Mouse (Mus musculus): ENCODE data around the gene Aspa. TPM values are rescaled to one million over a fixed set of nuclear protein-coding genes. Genes with fewer than 3 reads are reported as not detected.
"Not testable (repeated sequence)": the region's sequence is repeated elsewhere in the genome, so short reads cannot be mapped to it uniquely, and the experiment has no call there.

Gene Aspa
- 0.84 and 2.4 TPM in 2 replicates for polyA plus RNA-seq (2015; fragmentation: Nextera tagmentation; extraction: Ambion mirVana)

- H3K9me3 ChIP-seq = no peaks in the 10 kb centered on the region
- no peak within 1 kb of the TSS for H3K27ac ChIP-seq
- no peak for ATAC-seq (ENCODE audit: low FRiP score)
- no peak within 1 kb of the TSS for H3K4me2 ChIP-seq
- H3K27me3 ChIP-seq = no peaks in the 10 kb centered on the region
- no peaks in the 10 kb centered on the region for H3K36me3 ChIP-seq
- 85% methylated on average over 27 of the region's 27 CpGs for WGBS
- no peaks in the 10 kb centered on the region for H3K4me1 ChIP-seq (replicated peaks)
- no peak within 1 kb of the TSS for H3K4me3 ChIP-seq
- no peak within 1 kb of the TSS for H3K9ac ChIP-seq
Observed at GRCm38 (mm10) chr11:73329442-73329841, at the start of gene Aspa, which contains the start of the genes Gm49340 and Spata22. Gene Aspa (minus strand): TSS chr11:73329596. Gene Gm49340 (plus strand): TSS chr11:73329741. Gene Spata22 (plus strand): TSS chr11:73329741.

DNA sequence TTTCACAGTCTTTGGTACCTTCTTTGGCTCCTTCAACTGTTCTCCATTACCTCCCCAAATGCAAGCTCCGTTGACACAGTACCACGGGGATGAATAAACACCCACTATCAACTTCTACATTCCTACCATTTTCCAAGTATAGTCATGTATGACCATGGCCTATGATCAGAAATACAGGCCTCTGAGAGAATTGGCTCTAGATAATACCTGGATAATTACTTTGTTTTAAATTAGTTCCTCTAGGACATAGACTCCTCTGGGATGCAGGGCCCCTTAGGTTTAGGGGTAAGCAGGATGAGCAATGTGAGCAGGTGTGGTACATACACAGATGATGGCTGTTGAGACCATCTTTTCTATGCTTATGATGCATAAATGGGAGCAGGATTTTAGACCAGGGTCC lies 41.5 kb upstream of the Aspa start, which contains the start of gene Olfr376:
TSS of gene Olfr376 (plus strand) at position 301 of the 400 bp plus-strand sequence.
- no peak for ATAC-seq (ENCODE audit: low FRiP score)
- no peak within 1 kb of the TSS for H3K9ac ChIP-seq
- H3K4me2 ChIP-seq = no peak within 1 kb of the TSS
- no peaks in the 10 kb centered on the region for H3K36me3 ChIP-seq
- no peak within 1 kb of the TSS for H3K4me3 ChIP-seq
- no peaks in the 10 kb centered on the region for H3K27me3 ChIP-seq
- H3K9me3 ChIP-seq = 0 out of 2 replicates have a peak, but pooled peaks cover 2% of the 10 kb centered on the region
- no peak within 1 kb of the TSS for H3K27ac ChIP-seq
- WGBS = 93% methylated on average over 2 of the region's 2 CpGs
- no peaks in the 10 kb centered on the region for H3K4me1 ChIP-seq (replicated peaks)

- Histone ChIP-seq H3K4me2 (no peak within 1 kb of the TSS), H3K36me3 (no peaks in the 10 kb centered on the region), H3K9ac (no peak within 1 kb of the TSS), H3K27ac (no peak within 1 kb of the TSS), H3K4me1 (replicated peaks) (no peaks in the 10 kb centered on the region), H3K4me3 (no peak within 1 kb of the TSS), H3K9me3 (no peaks in the 10 kb centered on the region), H3K27me3 (no peaks in the 10 kb centered on the region)
- WGBS = 49% methylated on average over 3 of the region's 3 CpGs
- ATAC-seq (ENCODE audit: low FRiP score) = no peak
Observed at GRCm38 (mm10) chr11:73350483-73350882, 21.1 kb upstream of the Aspa start, which contains the start of gene Olfr20. Gene Olfr20 (plus strand): TSS chr11:73350783.

- Histone ChIP-seq H3K27ac (no peak overlapping the region), H3K9ac (no peak overlapping the region), H3K27me3 (no peaks in the 10 kb centered on the region), H3K4me2 (no peak overlapping the region), H3K9me3 (no peaks in the 10 kb centered on the region), H3K36me3 (no peaks in the 10 kb centered on the region), H3K4me1 (replicated peaks) (no peaks in the 10 kb centered on the region), H3K4me3 (no peak overlapping the region)
- WGBS = 73% methylated on average over 4 of the region's 4 CpGs
- no peak for ATAC-seq (ENCODE audit: low FRiP score)
Observed at GRCm38 (mm10) chr11:73336919-73337318, 7.5 kb upstream of the Aspa start.

DNA sequence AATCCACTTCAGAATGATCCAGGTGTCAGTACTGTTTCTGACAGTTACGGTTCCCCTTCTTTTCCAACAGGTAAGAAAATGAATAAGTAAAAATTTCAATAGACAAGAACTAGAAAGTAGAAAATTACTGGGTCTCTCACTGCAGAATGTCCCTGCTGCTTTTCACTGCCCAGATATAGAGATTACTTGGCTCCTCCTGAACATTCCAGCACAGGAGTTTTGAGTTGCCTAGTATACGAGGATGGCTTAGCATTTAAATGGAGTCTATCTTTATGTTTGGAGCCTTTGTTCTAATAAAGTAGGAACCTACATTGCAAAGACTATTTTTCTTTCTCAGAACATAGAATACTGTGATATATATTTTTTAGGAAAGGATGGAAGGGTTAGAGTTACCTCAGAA lies 4.0 kb upstream of the Aspa start:
- Histone ChIP-seq H3K9me3 (no peaks in the 10 kb centered on the region), H3K4me2 (no peak overlapping the region), H3K36me3 (no peaks in the 10 kb centered on the region), H3K27ac (no peak overlapping the region), H3K4me3 (no peak overlapping the region), H3K9ac (no peak overlapping the region), H3K27me3 (no peaks in the 10 kb centered on the region), H3K4me1 (replicated peaks) (no peaks in the 10 kb centered on the region)
- ATAC-seq (ENCODE audit: low FRiP score) = no peak
- 68% methylated on average over 2 of the region's 2 CpGs for WGBS

GRCm38 (mm10) chr11:73327361-73327760 lies 2.0 kb downstream of the Aspa start:
- no peak overlapping the region for H3K4me2 ChIP-seq

GRCm38 (mm10) chr11:73326485-73326886 lies 2.9 kb downstream of the Aspa start:
- Histone ChIP-seq H3K9me3 (no peaks in the 10 kb centered on the region), H3K9ac (no peak overlapping the region), H3K4me1 (replicated peaks) (no peaks in the 10 kb centered on the region), H3K36me3 (no peaks in the 10 kb centered on the region), H3K4me2 (no peak overlapping the region), H3K27me3 (no peaks in the 10 kb centered on the region), H3K4me3 (no peak overlapping the region), H3K27ac (no peak overlapping the region; the same call in 1 of the 2 replicates)
- WGBS = 60% methylated on average over 12 of the region's 12 CpGs
- ATAC-seq (ENCODE audit: low FRiP score) = no peak

More at GRCm38 (mm10) chr11:73327361-73327760, 2.0 kb downstream of the Aspa start:
- 74% methylated on average over 4 of the region's 4 CpGs for WGBS
- ATAC-seq (ENCODE audit: low FRiP score) = 0 out of 2 replicates have a peak, but pooled peaks have one; percentile 5
- H3K4me3 ChIP-seq = no peak overlapping the region
- H3K36me3 ChIP-seq = no peaks in the 10 kb centered on the region
- H3K4me1 ChIP-seq (replicated peaks) = no peaks in the 10 kb centered on the region
- no peaks in the 10 kb centered on the region for H3K9me3 ChIP-seq
- H3K27me3 ChIP-seq = no peaks in the 10 kb centered on the region
- H3K9ac ChIP-seq = no peak overlapping the region
- H3K27ac ChIP-seq = no peak overlapping the region

DNA sequence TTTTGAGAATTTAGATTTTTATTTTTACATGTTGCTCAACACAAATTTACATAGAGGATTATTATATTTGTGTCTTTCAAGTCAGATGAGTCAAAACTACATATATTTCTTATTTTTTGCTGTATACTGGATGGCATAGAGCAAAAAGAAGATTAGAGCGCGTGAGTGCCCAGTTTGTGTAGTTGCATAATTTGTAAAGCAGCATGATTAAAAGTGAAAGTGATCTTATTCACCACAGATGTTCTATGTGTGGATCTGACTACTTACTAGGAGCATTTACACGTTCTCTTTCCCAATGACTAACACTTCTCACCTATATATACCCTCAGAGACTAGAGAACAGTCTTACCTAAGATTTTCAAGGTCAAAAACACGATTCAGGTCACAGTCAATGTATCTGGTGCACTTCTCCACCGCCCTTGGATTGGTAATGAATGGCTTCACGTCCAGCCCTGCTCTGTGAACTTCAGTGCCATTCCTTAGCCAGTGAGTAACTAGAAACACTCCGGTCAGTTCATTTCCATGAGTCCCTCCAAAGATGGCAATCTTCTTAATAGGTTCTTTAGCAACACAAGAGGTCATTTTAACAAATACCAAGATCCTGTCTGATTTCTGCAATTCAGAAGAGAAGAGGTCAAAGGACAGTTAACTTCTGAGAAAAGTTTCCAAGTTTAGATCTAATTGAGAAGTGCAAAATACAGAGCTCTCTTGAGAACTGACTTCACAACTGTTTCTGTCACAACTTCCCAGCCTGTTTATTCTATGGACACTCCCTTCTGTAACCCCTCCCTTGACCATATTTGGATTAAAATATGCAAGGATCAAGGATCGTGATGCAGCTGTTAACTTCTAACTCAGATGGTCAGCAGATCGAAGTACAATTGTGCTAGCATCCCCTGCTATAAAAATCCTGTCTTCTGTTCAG lies 5.2 kb downstream of the Aspa start:
- no peaks in the 10 kb centered on the region for H3K27me3 ChIP-seq
- H3K4me3 ChIP-seq = no peak overlapping the region
- no peaks in the 10 kb centered on the region for H3K36me3 ChIP-seq
- H3K27ac ChIP-seq = no peak overlapping the region
- 78% methylated on average over 9 of the region's 9 CpGs for WGBS
- no peak overlapping the region for H3K9ac ChIP-seq
- no peak for ATAC-seq (ENCODE audit: low FRiP score)
- no peak overlapping the region for H3K4me2 ChIP-seq
- no peaks in the 10 kb centered on the region for H3K9me3 ChIP-seq
- no peaks in the 10 kb centered on the region for H3K4me1 ChIP-seq (replicated peaks)

GRCm38 (mm10) chr11:73321064-73321463 lies 8.3 kb downstream of the Aspa start:
- H3K27ac ChIP-seq; H3K9me3 ChIP-seq; H3K4me1 ChIP-seq (replicated peaks); ATAC-seq (ENCODE audit: low FRiP score); H3K4me2 ChIP-seq; H3K9ac ChIP-seq; H3K27me3 ChIP-seq; H3K4me3 ChIP-seq; H3K36me3 ChIP-seq: not testable (repeated sequence)
- WGBS = 92% methylated on average over 13 of the region's 13 CpGs

DNA sequence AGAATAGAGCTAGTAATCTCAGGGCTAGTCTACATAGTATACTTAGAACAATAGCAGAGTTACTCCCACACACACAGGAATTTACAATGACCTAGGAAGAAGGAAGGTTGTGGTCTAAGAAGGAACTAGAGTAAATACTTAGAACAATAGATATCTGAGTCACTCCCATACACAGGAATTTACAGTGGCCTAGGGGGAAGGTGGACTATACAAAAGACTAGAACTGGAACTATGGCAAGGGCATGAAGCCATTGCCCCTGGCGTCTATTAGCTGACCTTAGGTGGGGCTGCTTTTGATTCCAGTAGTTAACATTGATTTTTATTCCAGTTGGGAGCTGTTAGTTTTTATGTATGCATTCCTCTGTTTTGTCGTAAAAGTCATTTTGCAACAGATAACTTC lies 10.8 kb downstream of the Aspa start:
- WGBS = 85% methylated on average over 2 of the region's 2 CpGs
- not testable (repeated sequence) for H3K9me3 ChIP-seq; H3K4me3 ChIP-seq; H3K4me1 ChIP-seq (replicated peaks); H3K36me3 ChIP-seq; ATAC-seq (ENCODE audit: low FRiP score); H3K9ac ChIP-seq; H3K4me2 ChIP-seq; H3K27me3 ChIP-seq; H3K27ac ChIP-seq

DNA sequence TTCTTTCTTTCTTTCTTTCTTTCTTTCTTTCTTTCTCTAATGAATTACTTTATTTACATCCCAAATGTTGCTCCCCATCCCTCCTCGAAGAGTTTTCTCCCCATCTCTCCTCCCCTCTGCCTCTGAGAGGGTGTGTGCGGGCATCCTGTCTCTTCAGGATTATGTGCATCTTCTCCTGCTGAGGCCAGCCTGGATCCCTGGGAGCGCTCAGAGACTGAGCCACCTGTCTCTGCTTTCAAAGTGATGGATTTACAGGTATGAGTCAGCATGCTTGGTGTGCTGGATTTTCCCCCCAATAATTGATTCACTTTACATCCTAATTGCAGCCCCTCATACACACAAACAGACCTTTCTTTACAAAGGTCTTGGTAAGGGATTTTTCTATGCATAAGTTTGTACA lies 13.4 kb downstream of the Aspa start:
- H3K27me3 ChIP-seq = no peaks in the 10 kb centered on the region
- H3K4me1 ChIP-seq (replicated peaks) = no peaks in the 10 kb centered on the region
- H3K9ac ChIP-seq = no peak overlapping the region
- no peak overlapping the region for H3K4me2 ChIP-seq
- no peak for ATAC-seq (ENCODE audit: low FRiP score)
- WGBS = 50% methylated on average over 3 of the region's 3 CpGs
- H3K36me3 ChIP-seq = no peaks in the 10 kb centered on the region
- H3K9me3 ChIP-seq = no peaks in the 10 kb centered on the region
- no peak overlapping the region for H3K27ac ChIP-seq
- H3K4me3 ChIP-seq = no peak overlapping the region

GRCm38 (mm10) chr11:73303123-73303522 lies 26.3 kb downstream of the Aspa start:
- Histone ChIP-seq H3K27ac (no peak overlapping the region), H3K9me3 (no peaks in the 10 kb centered on the region), H3K9ac (no peak overlapping the region), H3K4me3 (no peak overlapping the region), H3K4me2 (no peak overlapping the region), H3K36me3 (no peaks in the 10 kb centered on the region), H3K27me3 (no peaks in the 10 kb centered on the region), H3K4me1 (replicated peaks) (no peaks in the 10 kb centered on the region)
- no peak for ATAC-seq (ENCODE audit: low FRiP score)
- WGBS = 25% methylated on average over 2 of the region's 2 CpGs

- WGBS = 96% methylated on average over 1 of the region's 1 CpGs
- Histone ChIP-seq H3K9ac (no peak overlapping the region), H3K4me2 (no peak overlapping the region)
Observed at GRCm38 (mm10) chr11:73289621-73290020, 39.8 kb downstream of the Aspa start.

More at GRCm38 (mm10) chr11:73289621-73290020, 39.8 kb downstream of the Aspa start:
- H3K27ac ChIP-seq = no peak overlapping the region
- ATAC-seq (ENCODE audit: low FRiP score) = no peak
- no peaks in the 10 kb centered on the region for H3K27me3 ChIP-seq
- no peaks in the 10 kb centered on the region for H3K36me3 ChIP-seq
- no peaks in the 10 kb centered on the region for H3K4me1 ChIP-seq (replicated peaks)
- H3K9me3 ChIP-seq = no peaks in the 10 kb centered on the region
- no peak overlapping the region for H3K4me3 ChIP-seq
